Mouse (Mus musculus) liver, adult 2 months (tissue): ENCODE results near the gene Aatf.

ENCODE experiments used
- CTCF ChIP-seq: fragments of 200-500 bp; IDR thresholded peaks from 2 replicates; pipeline ENCODE4 v1.5.1; 2011; ENCODE audit warnings: low read depth, low read length, control low read depth
- POLR2A ChIP-seq: fragments of 200-500 bp; IDR thresholded peaks from 2 replicates; pipeline ENCODE4 v1.6.1; 2011; ENCODE audit warnings: low read length, control low read depth; ENCODE audit not compliant: insufficient read depth; ENCODE audit errors: extremely low read depth

DNA sequence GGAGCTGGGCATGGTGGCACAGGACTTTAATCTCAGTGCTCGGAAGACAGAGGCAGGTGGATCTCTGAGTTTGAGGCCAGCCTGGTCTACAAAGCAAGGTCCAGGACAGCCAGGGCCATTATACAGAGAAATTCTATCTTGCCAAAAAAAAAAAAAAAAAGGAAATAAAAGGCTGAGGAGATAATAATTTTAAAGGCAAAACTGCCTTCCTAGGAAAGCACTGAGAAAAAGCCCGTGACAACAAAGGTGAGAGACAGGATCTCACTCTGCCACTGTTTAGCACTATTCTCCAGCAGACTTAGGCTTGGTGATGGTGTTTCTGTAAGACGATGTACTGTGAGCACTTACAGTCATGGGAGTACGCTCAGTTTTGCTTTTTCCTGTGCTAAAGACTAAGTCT lies 37.3 kb downstream of the Aatf start:
- no peak for TF ChIP-seq CTCF
- no peak for TF ChIP-seq POLR2A
